Mouse (Mus musculus): ENCODE data around the gene Hvcn1. TPM values are rescaled to one million over a fixed set of nuclear protein-coding genes. Genes with fewer than 3 reads are reported as not detected.

Gene Hvcn1
- polyA plus RNA-seq, 1 experiment: 174 TPM

GRCm38 (mm10) chr5:122233695-122234094 lies 27.1 kb downstream of the Hvcn1 start:
- Histone ChIP-seq H3K36me3 (ENCODE audit: control insufficient read depth, insufficient read depth, low read length) (peaks cover 39% of the 10 kb centered on the region), H3K27ac (ENCODE audit: insufficient read depth, low read length) (peak overlapping the region; percentile 99), H3K4me3 (ENCODE audit: extremely low read depth, insufficient read depth, insufficient read length) (peak overlapping the region; percentile 52), H3K27me3 (ENCODE audit: control insufficient read depth, insufficient read depth, low read length) (no peaks in the 10 kb centered on the region), H3K4me1 (ENCODE audit: control insufficient read depth, insufficient read depth, insufficient read length) (peaks cover 48% of the 10 kb centered on the region; the same call in 1 of the 2 replicates)
- peak; percentile 65 to 69 for DNase-seq (ENCODE audit: low read depth in 1 of 2, low spot score in 2 of 2)
- 14% methylated on average over 12 of the region's 12 CpGs for WGBS
- TF ChIP-seq CTCF (IDR thresholded peaks at IDR 0.05; ENCODE audit: extremely low read depth, insufficient read depth, insufficient read length, insufficient replicate concordance) (no peak), POLR2A (IDR thresholded peaks at IDR 0.05; ENCODE audit: low read depth, low read length) (no peak)

GRCm38 (mm10) chr5:122234319-122235195 lies 28.0 kb downstream of the Hvcn1 start:
- TF ChIP-seq CTCF (IDR thresholded peaks at IDR 0.05; ENCODE audit: extremely low read depth, insufficient read depth, insufficient read length, insufficient replicate concordance) (no peak), POLR2A (IDR thresholded peaks at IDR 0.05; ENCODE audit: low read depth, low read length) (peak; percentile 24; the same call in 1 of the 2 replicates)
- peak overlapping the region; percentile 52 for H3K4me3 ChIP-seq (ENCODE audit: extremely low read depth, insufficient read depth, insufficient read length)
- peaks cover 45% of the 10 kb centered on the region for H3K36me3 ChIP-seq (ENCODE audit: control insufficient read depth, insufficient read depth, low read length)
- 6% methylated on average over 9 of the region's 9 CpGs for WGBS
- peaks cover 46% of the 10 kb centered on the region; the same call in 1 of the 2 replicates for H3K4me1 ChIP-seq (ENCODE audit: control insufficient read depth, insufficient read depth, insufficient read length)
- H3K27me3 ChIP-seq (ENCODE audit: control insufficient read depth, insufficient read depth, low read length): no peaks in the 10 kb centered on the region
- peak; percentile 64 to 74 for DNase-seq (ENCODE audit: low read depth in 1 of 2, low spot score in 2 of 2)
- H3K27ac ChIP-seq (ENCODE audit: insufficient read depth, low read length): peak overlapping the region; percentile 99

- DNase-seq (ENCODE audit: low read depth in 1 of 2, low spot score in 2 of 2): no peak
- no peak for TF ChIP-seq CTCF (IDR thresholded peaks at IDR 0.05; ENCODE audit: extremely low read depth, insufficient read depth, insufficient read length, insufficient replicate concordance)
- no peak for TF ChIP-seq POLR2A (IDR thresholded peaks at IDR 0.05; ENCODE audit: low read depth, low read length)
- peak overlapping the region; percentile 40 for H3K4me3 ChIP-seq (ENCODE audit: extremely low read depth, insufficient read depth, insufficient read length)
- 8% methylated on average over 9 of the region's 9 CpGs for WGBS
- peak overlapping the region; percentile 99 for H3K27ac ChIP-seq (ENCODE audit: insufficient read depth, low read length)
- peaks cover 53% of the 10 kb centered on the region for H3K36me3 ChIP-seq (ENCODE audit: control insufficient read depth, insufficient read depth, low read length)
- H3K4me1 ChIP-seq (ENCODE audit: control insufficient read depth, insufficient read depth, insufficient read length): peaks cover 39% of the 10 kb centered on the region; the same call in 1 of the 2 replicates
- H3K27me3 ChIP-seq (ENCODE audit: control insufficient read depth, insufficient read depth, low read length): no peaks in the 10 kb centered on the region
Measured at GRCm38 (mm10) chr5:122235196-122235836, 28.7 kb downstream of the Hvcn1 start.

- 81% methylated on average over 5 of the region's 5 CpGs for WGBS
- Histone ChIP-seq H3K27ac (ENCODE audit: insufficient read depth, low read length) (no peak overlapping the region), H3K4me3 (ENCODE audit: extremely low read depth, insufficient read depth, insufficient read length) (no peak overlapping the region), H3K4me1 (ENCODE audit: control insufficient read depth, insufficient read depth, insufficient read length) (peaks cover 35% of the 10 kb centered on the region; the same call in 1 of the 2 replicates), H3K36me3 (ENCODE audit: control insufficient read depth, insufficient read depth, low read length) (peaks cover 66% of the 10 kb centered on the region), H3K27me3 (ENCODE audit: control insufficient read depth, insufficient read depth, low read length) (no peaks in the 10 kb centered on the region)
- no peak for DNase-seq (ENCODE audit: low read depth in 1 of 2, low spot score in 2 of 2)
- no peak for TF ChIP-seq CTCF (IDR thresholded peaks at IDR 0.05; ENCODE audit: extremely low read depth, insufficient read depth, insufficient read length, insufficient replicate concordance)
- no peak for TF ChIP-seq POLR2A (IDR thresholded peaks at IDR 0.05; ENCODE audit: low read depth, low read length)
Measured at GRCm38 (mm10) chr5:122237200-122237599, 30.6 kb downstream of the Hvcn1 start.

- Histone ChIP-seq H3K4me1 (ENCODE audit: control insufficient read depth, insufficient read depth, insufficient read length) (peaks cover 24% of the 10 kb centered on the region; the same call in 1 of the 2 replicates), H3K36me3 (ENCODE audit: control insufficient read depth, insufficient read depth, low read length) (peaks cover 58% of the 10 kb centered on the region), H3K27me3 (ENCODE audit: control insufficient read depth, insufficient read depth, low read length) (no peaks in the 10 kb centered on the region), H3K27ac (ENCODE audit: insufficient read depth, low read length) (peak overlapping the region; percentile 25), H3K4me3 (ENCODE audit: extremely low read depth, insufficient read depth, insufficient read length) (no peak overlapping the region)
- TF ChIP-seq CTCF (IDR thresholded peaks at IDR 0.05; ENCODE audit: extremely low read depth, insufficient read depth, insufficient read length, insufficient replicate concordance) (no peak), POLR2A (IDR thresholded peaks at IDR 0.05; ENCODE audit: low read depth, low read length) (no peak)
- no peak for DNase-seq (ENCODE audit: low read depth in 1 of 2, low spot score in 2 of 2)
- 88% methylated on average over 7 of the region's 7 CpGs for WGBS
Measured at GRCm38 (mm10) chr5:122239618-122240017, 33.0 kb downstream of the Hvcn1 start.

- Histone ChIP-seq H3K27me3 (ENCODE audit: control insufficient read depth, insufficient read depth, low read length) (no peaks in the 10 kb centered on the region), H3K36me3 (ENCODE audit: control insufficient read depth, insufficient read depth, low read length) (peaks cover 51% of the 10 kb centered on the region), H3K4me1 (ENCODE audit: control insufficient read depth, insufficient read depth, insufficient read length) (peaks cover 15% of the 10 kb centered on the region; the same call in 1 of the 2 replicates), H3K4me3 (ENCODE audit: extremely low read depth, insufficient read depth, insufficient read length) (no peak overlapping the region), H3K27ac (ENCODE audit: insufficient read depth, low read length) (no peak overlapping the region)
- no peak for DNase-seq (ENCODE audit: low read depth in 1 of 2, low spot score in 2 of 2)
- 94% methylated on average over 11 of the region's 11 CpGs for WGBS
- TF ChIP-seq POLR2A (IDR thresholded peaks at IDR 0.05; ENCODE audit: low read depth, low read length): no peak
- no peak for TF ChIP-seq CTCF (IDR thresholded peaks at IDR 0.05; ENCODE audit: extremely low read depth, insufficient read depth, insufficient read length, insufficient replicate concordance)
Measured at GRCm38 (mm10) chr5:122240521-122240920, 33.9 kb downstream of the Hvcn1 start.
